Mouse (Mus musculus): ENCODE results near the gene Car9. TPM values are rescaled to one million over a fixed set of nuclear protein-coding genes. Genes with fewer than 3 reads are reported as not detected.

The Car9 gene
- total and polyA plus RNA-seq, 3 experiments: not detected

GRCm38 (mm10) chr4:43542044-43542443, 35.3 kb downstream of the Car9 start:
- Histone ChIP-seq H3K4me2 (ENCODE audit: insufficient read depth, low read depth, poor library complexity, severe bottlenecking) (no peak overlapping the region), H3K9ac (ENCODE audit: insufficient read depth, low read depth) (no peak overlapping the region), H3K36me3 (replicated peaks in 1 of 2; ENCODE audit: control insufficient read depth in 1 of 2, insufficient read depth in 1 of 2, low read length in 1 of 2) (peaks cover 89 to 99% of the 10 kb centered on the region in 2 experiments), H3K9me3 (replicated peaks; ENCODE audit: low read length) (no peaks in the 10 kb centered on the region), H3K27me3 (replicated peaks) (no peaks in the 10 kb centered on the region), H3K79me2 (replicated peaks; ENCODE audit: control insufficient read depth, extremely low read depth, insufficient read depth, poor library complexity, severe bottlenecking) (no peaks in the 10 kb centered on the region), H3K4me3 (replicated peaks in 1 of 3; ENCODE audit: low read depth in 2 of 3, low read length in 2 of 3, poor library complexity in 1 of 3) (no peak overlapping the region), H3K27ac (ENCODE audit: insufficient read depth, low read depth) (no peak overlapping the region), H3K4me1 (ENCODE audit: control insufficient read depth in 1 of 2, insufficient read depth in 2 of 2) (peaks cover 0 to 5% of the 10 kb centered on the region in 2 experiments; a peak in 1 of 4 replicates)
- no peak for DNase-seq (ENCODE audit: extremely low read depth)
- TF ChIP-seq ETS1 (conservative IDR thresholded peaks at IDR 0.05; ENCODE audit: low read depth, low read length): no peak
- no peak for TF ChIP-seq ZMIZ1 (IDR thresholded peaks at IDR 0.05; ENCODE audit: low read depth, low read length)
- no peak for TF ChIP-seq ELF1 (IDR thresholded peaks at IDR 0.05; ENCODE audit: low read depth, low read length)
- TF ChIP-seq GABPA (IDR thresholded peaks at IDR 0.05; ENCODE audit: insufficient replicate concordance, low read depth, low read length): no peak
- TF ChIP-seq SIN3A (IDR thresholded peaks at IDR 0.05; ENCODE audit: low read length): no peak
- no peak for TF ChIP-seq ZNF384 (IDR thresholded peaks at IDR 0.05; ENCODE audit: low read depth, low read length)
- no peak for TF ChIP-seq KAT2A (IDR thresholded peaks at IDR 0.05; ENCODE audit: insufficient replicate concordance, low read length)
- TF ChIP-seq JUND (conservative IDR thresholded peaks at IDR 0.05; ENCODE audit: low read depth, low read length): no peak
- no peak for TF ChIP-seq IRF4 (IDR thresholded peaks at IDR 0.05; ENCODE audit: low read depth, low read length)
- TF ChIP-seq CTCF (conservative IDR thresholded peaks at IDR 0.05 in 1 of 2, IDR thresholded peaks at IDR 0.05 in 1 of 2; ENCODE audit: low read depth in 2 of 2, low read length in 2 of 2): no peak
- no peak for TF ChIP-seq POLR2A (IDR thresholded peaks at IDR 0.05; ENCODE audit: low read depth, low read length)
- no peak for TF ChIP-seq ZKSCAN1 (IDR thresholded peaks at IDR 0.05; ENCODE audit: borderline replicate concordance, low read depth, low read length)
- TF ChIP-seq POLR2AphosphoS2 (IDR thresholded peaks at IDR 0.05; ENCODE audit: low read depth, low read length): no peak
- in situ Hi-C loops (cut with MboI; ENCODE audit: low pct_ligation_motif_present, low pct_unique_long_range_greater_than_20kb, low sequenced_read_pairs): no loop called here
- dilution Hi-C loops (cut with MboI; ENCODE audit: extremely low pct_ligation_motif_present, extremely low pct_unique_long_range_greater_than_20kb, low sequenced_read_pairs): no loop called here

GRCm38 (mm10) chr4:43546375-43547047, 39.7 kb downstream of the Car9 start:
- H3K4me1 ChIP-seq (ENCODE audit: control insufficient read depth in 1 of 2, insufficient read depth in 2 of 2): peaks cover 0 to 5% of the 10 kb centered on the region in 2 experiments; a peak in 1 of 4 replicates

More at GRCm38 (mm10) chr4:43546375-43547047, 39.7 kb downstream of the Car9 start:
- in situ Hi-C loops (cut with MboI; ENCODE audit: low pct_ligation_motif_present, low pct_unique_long_range_greater_than_20kb, low sequenced_read_pairs): no loop called here
- H3K36me3 ChIP-seq (replicated peaks in 1 of 2; ENCODE audit: control insufficient read depth in 1 of 2, insufficient read depth in 1 of 2, low read length in 1 of 2): peaks cover 92 to 100% of the 10 kb centered on the region in 2 experiments
- H3K9ac ChIP-seq (ENCODE audit: insufficient read depth, low read depth): no peak overlapping the region
- no peaks in the 10 kb centered on the region for H3K79me2 ChIP-seq (replicated peaks; ENCODE audit: control insufficient read depth, extremely low read depth, insufficient read depth, poor library complexity, severe bottlenecking)
- no peaks in the 10 kb centered on the region for H3K27me3 ChIP-seq (replicated peaks)
- H3K9me3 ChIP-seq (replicated peaks; ENCODE audit: low read length): no peaks in the 10 kb centered on the region
- H3K4me2 ChIP-seq (ENCODE audit: insufficient read depth, low read depth, poor library complexity, severe bottlenecking): no peak overlapping the region
- no peak overlapping the region for H3K4me3 ChIP-seq (replicated peaks in 1 of 3; ENCODE audit: low read depth in 2 of 3, low read length in 2 of 3, poor library complexity in 1 of 3)
- dilution Hi-C loops (cut with MboI; ENCODE audit: extremely low pct_ligation_motif_present, extremely low pct_unique_long_range_greater_than_20kb, low sequenced_read_pairs): no loop called here
- H3K27ac ChIP-seq (ENCODE audit: insufficient read depth, low read depth): no peak overlapping the region
- TF ChIP-seq KAT2A (IDR thresholded peaks at IDR 0.05; ENCODE audit: insufficient replicate concordance, low read length): no peak
- no peak for TF ChIP-seq ETS1 (conservative IDR thresholded peaks at IDR 0.05; ENCODE audit: low read depth, low read length)
- TF ChIP-seq GABPA (IDR thresholded peaks at IDR 0.05; ENCODE audit: insufficient replicate concordance, low read depth, low read length): no peak
- TF ChIP-seq RAD21 (IDR thresholded peaks at IDR 0.05; ENCODE audit: low read depth, low read length): no peak
- TF ChIP-seq CHD2 (IDR thresholded peaks at IDR 0.05; ENCODE audit: low read length): no peak
- TF ChIP-seq IRF4 (IDR thresholded peaks at IDR 0.05; ENCODE audit: low read depth, low read length): no peak
- TF ChIP-seq UBTF (IDR thresholded peaks at IDR 0.05; ENCODE audit: low read depth, low read length): no peak
- no peak for TF ChIP-seq E2F4 (IDR thresholded peaks at IDR 0.05; ENCODE audit: insufficient replicate concordance, low read depth, low read length)
- TF ChIP-seq POLR2AphosphoS2 (IDR thresholded peaks at IDR 0.05; ENCODE audit: low read depth, low read length): no peak
- no peak for TF ChIP-seq EP300 (IDR thresholded peaks at IDR 0.05; ENCODE audit: low read length)
- DNase-seq (ENCODE audit: extremely low read depth): no peak

All from CH12.LX (cell line).